Comparison of ENCODE assay signal across 19 mouse cellular contexts in the genomic region with DNA sequence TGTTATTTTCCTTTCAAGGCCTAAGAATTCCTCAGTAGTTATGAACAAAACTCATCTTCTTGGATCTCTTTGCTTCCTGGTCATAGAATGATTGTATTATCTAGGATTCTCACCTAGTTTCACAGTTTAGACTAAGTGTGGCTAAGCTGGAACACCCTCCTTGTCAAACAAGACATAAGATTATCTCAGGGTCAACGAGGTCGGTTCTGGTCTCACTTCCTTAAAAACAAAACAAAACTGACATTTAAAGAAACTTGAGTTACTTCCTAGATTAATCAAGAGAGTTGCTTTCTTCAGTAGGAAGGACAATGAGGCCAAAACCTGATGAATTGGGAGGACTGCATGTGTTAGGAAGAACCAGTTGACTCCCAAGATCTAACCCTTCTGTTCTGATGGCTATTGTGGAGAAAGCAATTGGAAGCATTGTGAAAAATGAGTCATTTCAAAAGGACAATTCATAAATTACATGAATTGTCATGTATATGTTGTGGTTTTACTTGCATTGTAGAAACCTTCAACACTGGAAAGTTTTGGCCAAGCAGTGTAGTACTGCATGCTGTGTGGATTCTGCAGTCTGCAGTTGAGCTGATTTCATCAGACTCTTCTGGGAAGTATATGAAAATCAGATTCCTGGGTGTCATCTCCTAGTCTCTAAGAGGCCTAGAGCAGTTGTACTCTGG.
A peak's percentile ranks its signal among the peaks of the same experiment; 100 is the strongest.
DNase-seq lines count a peak whose midpoint lies in the region; ATAC-seq lines count a peak whose summit lies in the region.
"Had no signal": no experiment of that assay in that cellular context is flagged by ENCODE, and none has a peak within 500 bp of the region (broad histone marks: within the 10 kb centered on the region; RNA-seq: fewer than 3 reads in every experiment).

No protein-coding gene starts in this region.

- intact Hi-C loops in heart, postnatal 14 days (cut with DNase I) = loop anchor here (5.0 kb wide), 2 partner anchors 125 to 290 kb away; no protein-coding TSS in a partner anchor

- H3K9ac ChIP-seq in forebrain, embryonic 15.5 days (replicated peaks) = no peak overlapping the region
- H3K9ac ChIP-seq in hindbrain, embryonic 12.5 days = no peak overlapping the region
- H3K9ac ChIP-seq: embryonic facial prominence, embryonic 15.5 days; hindbrain, embryonic 14.5 days had no signal

- H3K27ac ChIP-seq in forebrain, embryonic 15.5 days (replicated peaks) = no peak overlapping the region
- no peak overlapping the region for H3K27ac ChIP-seq in hindbrain, embryonic 12.5 days
- H3K27ac ChIP-seq: embryonic facial prominence, embryonic 15.5 days; gastrocnemius, adult 2 months; heart, embryonic 10.5 days; hindbrain, embryonic 14.5 days had no signal

- ATAC-seq in common myeloid progenitor, adult 5-6 weeks (replicated peaks; ENCODE audit: low read depth, poor library complexity, severe bottlenecking) = peak; percentile 65
- ATAC-seq in megakaryocyte, adult 5-6 weeks (ENCODE audit: poor library complexity, severe bottlenecking) = peak; percentile 66
- no peak for ATAC-seq in forebrain, embryonic 15.5 days (replicated peaks)
- ATAC-seq in hindbrain, embryonic 12.5 days (ENCODE audit: low FRiP score) = no peak
- ATAC-seq: forebrain, embryonic 16.5 days had no signal

- H3K4me3 ChIP-seq in forebrain, embryonic 15.5 days = no peak overlapping the region
- H3K4me3 ChIP-seq in hindbrain, embryonic 12.5 days = no peak overlapping the region
- H3K4me3 ChIP-seq: embryonic facial prominence, embryonic 15.5 days; gastrocnemius, adult 2 months; heart, embryonic 10.5 days had no signal

- H3K9me3 ChIP-seq in forebrain, embryonic 15.5 days = no peaks in the 10 kb centered on the region
- no peaks in the 10 kb centered on the region for H3K9me3 ChIP-seq in hindbrain, embryonic 12.5 days (replicated peaks)
- H3K9me3 ChIP-seq: embryonic facial prominence, embryonic 15.5 days; heart, embryonic 10.5 days had no signal

- H3K27me3 ChIP-seq in forebrain, embryonic 15.5 days = no peaks in the 10 kb centered on the region
- H3K27me3 ChIP-seq in hindbrain, embryonic 12.5 days = no peaks in the 10 kb centered on the region
- H3K27me3 ChIP-seq: embryonic facial prominence, embryonic 15.5 days had no signal

- H3K4me1 ChIP-seq in forebrain, embryonic 15.5 days = no peaks in the 10 kb centered on the region
- H3K4me1 ChIP-seq in hindbrain, embryonic 12.5 days = 0 out of 2 replicates have a peak, but pooled peaks cover 4% of the 10 kb centered on the region

- peak; percentile 78 for DNase-seq in heart, adult 11 months
- DNase-seq in heart, postnatal 14 days = no peak
- peak; percentile 5 for DNase-seq in 3T3-L1 (ENCODE audit: low read depth, low spot score)
- no peak for DNase-seq in right cerebral cortex, postnatal 4 days
- DNase-seq: adrenal gland, adult 2 months; adrenal gland, postnatal 25 days; cerebellum, adult 2 months; cerebellum, postnatal 10 days; embryo, embryonic 11 days; gastrocnemius, adult 2 months; gastrocnemius, postnatal 25 days had no signal

- no peaks in the 10 kb centered on the region for H3K36me3 ChIP-seq in forebrain, embryonic 15.5 days
- H3K36me3 ChIP-seq in hindbrain, embryonic 12.5 days = no peaks in the 10 kb centered on the region
- H3K36me3 ChIP-seq: embryonic facial prominence, embryonic 15.5 days; heart, embryonic 10.5 days had no signal

- 90% methylated on average over 2 of the region's 2 CpGs for WGBS in forebrain, embryonic 15.5 days
- 82% methylated on average over 2 of the region's 2 CpGs for WGBS in hindbrain, embryonic 12.5 days

- H3K4me2 ChIP-seq in forebrain, embryonic 15.5 days (replicated peaks) = no peak overlapping the region
- no peak overlapping the region for H3K4me2 ChIP-seq in hindbrain, embryonic 12.5 days (replicated peaks)
- H3K4me2 ChIP-seq: embryonic facial prominence, embryonic 15.5 days; hindbrain, embryonic 14.5 days had no signal

Comparison
In these comparisons a context has a peak if more than half of its experiments do, and no peak if none do; other contexts are left out.
1. DNase-seq: peak in heart, adult 11 months (single experiment) and 3T3-L1 (single experiment); none in heart, postnatal 14 days (0 of 2) and right cerebral cortex, postnatal 4 days (single experiment).
2. ATAC-seq: peak in common myeloid progenitor, adult 5-6 weeks (single experiment) and megakaryocyte, adult 5-6 weeks (single experiment); none in forebrain, embryonic 15.5 days (single experiment) and hindbrain, embryonic 12.5 days (single experiment).